Mouse (Mus musculus) heart, embryonic 15.5 days (tissue): Measurements from ENCODE around the gene Cacna2d4. TPM values are rescaled to one million over a fixed set of nuclear protein-coding genes. Genes with fewer than 3 reads are reported as not detected.
"Not testable (repeated sequence)": the region's sequence is repeated elsewhere in the genome, so short reads cannot be mapped to it uniquely, and the experiment has no call there.

Experiments
- ATAC-seq: fragments of 200-750 bp; cut with Nextera tagmentation; replicated peaks from 2 replicates; pipeline ENCODE4 v1.8.0; 2017; ENCODE audit warnings: low read depth, moderate TSS enrichment; ENCODE audit not compliant: insufficient number of reproducible peaks, insufficient read depth, low FRiP score
- H3K27ac ChIP-seq: fragments of 300-500 bp; sonication (generic); 2 replicates; pipeline ENCODE4 v1.5.1; 2015; ENCODE audit warnings: mild to moderate bottlenecking, inconsistent platforms
- H3K27me3 ChIP-seq: fragments of 300-500 bp; sonication (generic); 2 replicates; pipeline ENCODE4 v1.6.1; 2015; ENCODE audit warnings: inconsistent platforms
- H3K36me3 ChIP-seq: fragments of 300-500 bp; sonication (generic); 2 replicates; pipeline ENCODE4 v1.6.1; 2015; ENCODE audit warnings: mild to moderate bottlenecking, inconsistent platforms
- H3K4me1 ChIP-seq: fragments of 300-500 bp; sonication (generic); replicated peaks from 2 replicates; pipeline ENCODE4 v1.6.1; 2015; ENCODE audit warnings: inconsistent platforms
- H3K4me2 ChIP-seq: fragments of 300-500 bp; sonication (generic); 2 replicates; pipeline ENCODE4 v1.6.1; 2015; ENCODE audit warnings: inconsistent platforms, mild to moderate bottlenecking, moderate library complexity
- H3K4me3 ChIP-seq: fragments of 300-500 bp; sonication (generic); 2 replicates; pipeline ENCODE4 v1.5.1; 2015; ENCODE audit warnings: mild to moderate bottlenecking, inconsistent platforms
- H3K9ac ChIP-seq: fragments of 300-500 bp; sonication (generic); 2 replicates; pipeline ENCODE4 v1.6.1; 2015; ENCODE audit warnings: mild to moderate bottlenecking, inconsistent platforms
- H3K9me3 ChIP-seq: fragments of 300-500 bp; sonication (generic); replicated peaks from 2 replicates; pipeline ENCODE4 v1.6.1; 2016; ENCODE audit warnings: inconsistent platforms
- WGBS: fragments of 180-500 bp; shearing (Covaris S2); methylation state at CpG from one replicate; pipeline ENCODE4 v1.1.7; 2015; ENCODE audit warnings: mixed read lengths; 5-methylcytosine and 5-hydroxymethylcytosine counted together
- polyA plus RNA-seq: library from polyadenylated mRNA; unstranded; fragments of >200 nt; fragmentation: Nextera tagmentation; extraction: Ambion mirVana; gene quantifications from 2 replicates; pipeline ENCODE4 v1.2.1, GENCODE M21; 2015

The Cacna2d4 gene
- polyA plus RNA-seq, 1 experiment from 2014 or later, result not detected

- no peak for ATAC-seq
- 60% methylated on average over 5 of the region's 5 CpGs for WGBS
- H3K27ac ChIP-seq, result peak overlapping the region; percentile 59
- peaks cover 72% of the 10 kb centered on the region for H3K4me1 ChIP-seq
- H3K36me3 ChIP-seq, result no peaks in the 10 kb centered on the region
- H3K4me2 ChIP-seq, result no peak overlapping the region
- no peaks in the 10 kb centered on the region for H3K27me3 ChIP-seq
- no peaks in the 10 kb centered on the region for H3K9me3 ChIP-seq
- no peak overlapping the region for H3K9ac ChIP-seq
- no peak overlapping the region for H3K4me3 ChIP-seq
Observed at GRCm38 (mm10) chr6:119200362-119200761, 36.0 kb upstream of the Cacna2d4 start.

GRCm38 (mm10) chr6:119201575-119201974, 34.8 kb upstream of the Cacna2d4 start:
- no peak overlapping the region for H3K4me3 ChIP-seq
- no peaks in the 10 kb centered on the region for H3K9me3 ChIP-seq
- no peak overlapping the region for H3K4me2 ChIP-seq
- ATAC-seq, result peak; percentile 44; the same call in 1 of the 2 replicates
- WGBS, result 49% methylated on average over 4 of the region's 4 CpGs
- peak overlapping the region; percentile 60 for H3K27ac ChIP-seq
- H3K27me3 ChIP-seq, result no peaks in the 10 kb centered on the region
- no peak overlapping the region for H3K9ac ChIP-seq
- peaks cover 73% of the 10 kb centered on the region for H3K4me1 ChIP-seq
- no peaks in the 10 kb centered on the region for H3K36me3 ChIP-seq

- WGBS, result 43% methylated on average over 7 of the region's 7 CpGs
- peaks cover 48% of the 10 kb centered on the region for H3K4me1 ChIP-seq
- H3K36me3 ChIP-seq, result no peaks in the 10 kb centered on the region
- no peak overlapping the region for H3K4me2 ChIP-seq
- peak overlapping the region; percentile 8 for H3K27ac ChIP-seq
- H3K9ac ChIP-seq, result no peak overlapping the region
- H3K27me3 ChIP-seq, result no peaks in the 10 kb centered on the region
- no peak for ATAC-seq
- H3K9me3 ChIP-seq, result no peaks in the 10 kb centered on the region
- no peak overlapping the region for H3K4me3 ChIP-seq
Observed at GRCm38 (mm10) chr6:119204286-119204685, 32.0 kb upstream of the Cacna2d4 start.

- Histone ChIP-seq H3K4me1 (peaks cover 42% of the 10 kb centered on the region), H3K9ac (no peak overlapping the region), H3K27ac (0 out of 2 replicates have a peak overlapping the region, but pooled peaks have one; percentile 8), H3K4me2 (no peak overlapping the region), H3K4me3 (no peak overlapping the region), H3K27me3 (no peaks in the 10 kb centered on the region), H3K36me3 (no peaks in the 10 kb centered on the region), H3K9me3 (no peaks in the 10 kb centered on the region)
- no peak for ATAC-seq
- 63% methylated on average over 3 of the region's 3 CpGs for WGBS
Observed at GRCm38 (mm10) chr6:119204915-119205314, 31.4 kb upstream of the Cacna2d4 start.

GRCm38 (mm10) chr6:119206006-119206405, 30.3 kb upstream of the Cacna2d4 start:
- 88% methylated on average over 7 of the region's 7 CpGs for whole genome bisulfite sequencing
- not testable (repeated sequence) for H3K9me3 ChIP-seq, H3K4me3 ChIP-seq, H3K9ac ChIP-seq, H3K36me3 ChIP-seq, H3K27ac ChIP-seq, ATAC-seq, H3K4me2 ChIP-seq, H3K27me3 ChIP-seq
- H3K4me1 ChIP-seq, result peaks cover 31% of the 10 kb centered on the region

- peaks cover 43% of the 10 kb centered on the region for H3K4me1 ChIP-seq
- no peaks in the 10 kb centered on the region for H3K36me3 ChIP-seq
- ATAC-seq, result peak; percentile 63; the same call in 1 of the 2 replicates
- H3K9ac ChIP-seq, result no peak overlapping the region
- no peaks in the 10 kb centered on the region for H3K9me3 ChIP-seq
- WGBS, result 44% methylated on average over 5 of the region's 5 CpGs
- no peaks in the 10 kb centered on the region for H3K27me3 ChIP-seq
- no peak overlapping the region for H3K4me2 ChIP-seq
- peak overlapping the region; percentile 87 for H3K27ac ChIP-seq
- H3K4me3 ChIP-seq, result no peak overlapping the region
Observed at GRCm38 (mm10) chr6:119213375-119213774, 23.0 kb upstream of the Cacna2d4 start.

GRCm38 (mm10) chr6:119214190-119214589, 22.1 kb upstream of the Cacna2d4 start:
- WGBS, result 32% methylated on average over 6 of the region's 6 CpGs
- 0 out of 2 replicates have a peak, but pooled peaks have one; percentile 69 for ATAC-seq
- H3K27ac ChIP-seq, result peak overlapping the region; percentile 87
- H3K27me3 ChIP-seq, result no peaks in the 10 kb centered on the region
- no peak overlapping the region for H3K9ac ChIP-seq
- no peak overlapping the region for H3K4me3 ChIP-seq
- H3K4me2 ChIP-seq, result peak overlapping the region; percentile 49
- no peaks in the 10 kb centered on the region for H3K36me3 ChIP-seq
- H3K4me1 ChIP-seq, result peaks cover 50% of the 10 kb centered on the region
- no peaks in the 10 kb centered on the region for H3K9me3 ChIP-seq

- Histone ChIP-seq H3K4me1 (peaks cover 59% of the 10 kb centered on the region), H3K9ac (peak overlapping the region; percentile 39; the same call in 1 of the 2 replicates), H3K4me2 (peak overlapping the region; percentile 49), H3K4me3 (0 out of 2 replicates have a peak overlapping the region, but pooled peaks have one; percentile 3), H3K9me3 (no peaks in the 10 kb centered on the region), H3K27me3 (no peaks in the 10 kb centered on the region), H3K27ac (peak overlapping the region; percentile 87), H3K36me3 (no peaks in the 10 kb centered on the region)
- 58% methylated on average over 10 of the region's 10 CpGs for WGBS
- peak; percentile 54 for ATAC-seq
Observed at GRCm38 (mm10) chr6:119215040-119215613, 21.2 kb upstream of the Cacna2d4 start.

GRCm38 (mm10) chr6:119217661-119218060, 18.7 kb upstream of the Cacna2d4 start:
- Histone ChIP-seq H3K9me3 (no peaks in the 10 kb centered on the region), H3K4me2 (no peak overlapping the region), H3K4me1 (peaks cover 60% of the 10 kb centered on the region), H3K27ac (no peak overlapping the region), H3K36me3 (no peaks in the 10 kb centered on the region), H3K9ac (no peak overlapping the region), H3K27me3 (no peaks in the 10 kb centered on the region), H3K4me3 (no peak overlapping the region)
- WGBS, result 65% methylated on average over 4 of the region's 4 CpGs
- ATAC-seq, result no peak

GRCm38 (mm10) chr6:119218591-119218990, 17.7 kb upstream of the Cacna2d4 start:
- 72% methylated on average over 5 of the region's 5 CpGs for WGBS
- Histone ChIP-seq H3K4me2 (no peak overlapping the region), H3K9ac (no peak overlapping the region), H3K9me3 (no peaks in the 10 kb centered on the region), H3K27ac (no peak overlapping the region), H3K4me1 (peaks cover 52% of the 10 kb centered on the region), H3K36me3 (no peaks in the 10 kb centered on the region), H3K27me3 (no peaks in the 10 kb centered on the region), H3K4me3 (no peak overlapping the region)
- ATAC-seq, result no peak

GRCm38 (mm10) chr6:119219237-119219870, 17.0 kb upstream of the Cacna2d4 start:
- no peak for ATAC-seq
- Histone ChIP-seq H3K4me1 (peaks cover 46% of the 10 kb centered on the region), H3K36me3 (no peaks in the 10 kb centered on the region), H3K27me3 (no peaks in the 10 kb centered on the region), H3K27ac (peak overlapping the region; percentile 32; the same call in 1 of the 2 replicates), H3K4me3 (no peak overlapping the region), H3K9ac (0 out of 2 replicates have a peak overlapping the region, but pooled peaks have one; percentile 4), H3K4me2 (no peak overlapping the region), H3K9me3 (no peaks in the 10 kb centered on the region)
- WGBS, result 69% methylated on average over 15 of the region's 15 CpGs
